Mouse (Mus musculus) skeletal muscle tissue, adult 2 months (tissue): ENCODE results near the gene Fads6.

Source experiments
- DNase-seq: peaks from one replicate; pipeline ENCODE4 v3.0.0-alpha.2; 2012; ENCODE audit warnings: low read depth, low spot score

The Fads6 gene

GRCm38 (mm10) chr11:115297214-115297826, at the start of gene Fads6:
Fads6 (minus strand) TSS chr11:115297663.
- no peak for DNase-seq

GRCm38 (mm10) chr11:115345515-115345914, 48.1 kb upstream of the Fads6 start:
- no peak for DNase-seq

GRCm38 (mm10) chr11:115344967-115345366, 47.5 kb upstream of the Fads6 start:
- DNase-seq, result no peak

- no peak for DNase-seq
These were observed 44.4 kb upstream of the Fads6 start for GRCm38 (mm10) chr11:115341866-115342265.

- DNase-seq, result no peak
These were observed 43.8 kb upstream of the Fads6 start for GRCm38 (mm10) chr11:115341246-115341645.

GRCm38 (mm10) chr11:115337826-115338225, 40.4 kb upstream of the Fads6 start:
- no peak for DNase-seq

- no peak for DNase-seq
These were observed 39.9 kb upstream of the Fads6 start for GRCm38 (mm10) chr11:115337350-115337749.

GRCm38 (mm10) chr11:115336115-115336514, 38.7 kb upstream of the Fads6 start:
- no peak for DNase-seq

- DNase-seq, result no peak
These were observed 37.8 kb upstream of the Fads6 start for GRCm38 (mm10) chr11:115335223-115335622.

- no peak for DNase-seq
These were observed 37.1 kb upstream of the Fads6 start, which contains the start of gene Otop3 for GRCm38 (mm10) chr11:115334531-115334930. Otop3 (plus strand) TSS chr11:115334731.

- no peak for DNase-seq
These were observed 31.9 kb upstream of the Fads6 start for GRCm38 (mm10) chr11:115329339-115329738.

GRCm38 (mm10) chr11:115326730-115327129, 29.3 kb upstream of the Fads6 start:
- no peak for DNase-seq

- DNase-seq, result no peak
These were observed 25.9 kb upstream of the Fads6 start for GRCm38 (mm10) chr11:115323354-115323753.

GRCm38 (mm10) chr11:115321906-115322693, 24.6 kb upstream of the Fads6 start, which contains the start of gene Ush1g:
Ush1g (minus strand) TSS chr11:115322041.
- peak; percentile 49 for DNase-seq

GRCm38 (mm10) chr11:115319704-115320383, 22.4 kb upstream of the Fads6 start:
- DNase-seq, result peak; percentile 52

- no peak for DNase-seq
These were observed 21.0 kb upstream of the Fads6 start for GRCm38 (mm10) chr11:115318245-115319027.

GRCm38 (mm10) chr11:115317204-115317603, 19.7 kb upstream of the Fads6 start:
- DNase-seq, result no peak

GRCm38 (mm10) chr11:115314249-115314648, 16.8 kb upstream of the Fads6 start:
- no peak for DNase-seq

GRCm38 (mm10) chr11:115308781-115309180, 11.3 kb upstream of the Fads6 start:
- no peak for DNase-seq

- no peak for DNase-seq
These were observed 9.4 kb upstream of the Fads6 start, which contains the start of gene Otop2 for GRCm38 (mm10) chr11:115306863-115307262. Otop2 (plus strand) TSS chr11:115307163.

- no peak for DNase-seq
These were observed 5.7 kb upstream of the Fads6 start for GRCm38 (mm10) chr11:115303167-115303566.
